Mouse (Mus musculus): ENCODE measurements around the gene Celf2. TPM values are rescaled to one million over a fixed set of nuclear protein-coding genes. Genes with fewer than 3 reads are reported as not detected.

Celf2 gene
- polyA plus RNA-seq, 1 experiment from 2014 or later: 57.8 TPM

GRCm38 (mm10) chr2:6717953-6718352, 791.4 kb downstream of the Celf2 start:
- H3K4me3 ChIP-seq: no peak overlapping the region
- H3K4me2 ChIP-seq: no peak overlapping the region
- no peak overlapping the region for H3K9ac ChIP-seq
- no peak overlapping the region for H3K27ac ChIP-seq (replicated peaks)
- ATAC-seq (ENCODE audit: extremely low read depth, insufficient number of reproducible peaks, low FRiP score, low TSS enrichment): no peak
- no peaks in the 10 kb centered on the region for H3K36me3 ChIP-seq
- H3K27me3 ChIP-seq (replicated peaks): no peaks in the 10 kb centered on the region
- WGBS: 45% methylated on average over 3 of the region's 3 CpGs
- H3K4me1 ChIP-seq: peaks cover 30% of the 10 kb centered on the region
- H3K9me3 ChIP-seq: no peaks in the 10 kb centered on the region

GRCm38 (mm10) chr2:6715562-6715961, 793.8 kb downstream of the Celf2 start:
- Histone ChIP-seq H3K4me3 (no peak overlapping the region), H3K36me3 (no peaks in the 10 kb centered on the region), H3K4me2 (no peak overlapping the region), H3K4me1 (peaks cover 9% of the 10 kb centered on the region), H3K9me3 (no peaks in the 10 kb centered on the region), H3K9ac (no peak overlapping the region), H3K27me3 (replicated peaks) (no peaks in the 10 kb centered on the region), H3K27ac (replicated peaks) (no peak overlapping the region)
- ATAC-seq (ENCODE audit: extremely low read depth, insufficient number of reproducible peaks, low FRiP score, low TSS enrichment): no peak
- 83% methylated on average over 3 of the region's 3 CpGs for WGBS

GRCm38 (mm10) chr2:6713529-6713928, 795.8 kb downstream of the Celf2 start:
- Histone ChIP-seq H3K36me3 (no peaks in the 10 kb centered on the region), H3K4me1 (peaks cover 10% of the 10 kb centered on the region; the same call in 1 of the 2 replicates), H3K27ac (replicated peaks) (no peak overlapping the region), H3K4me2 (no peak overlapping the region), H3K4me3 (no peak overlapping the region), H3K9ac (no peak overlapping the region), H3K27me3 (replicated peaks) (no peaks in the 10 kb centered on the region), H3K9me3 (no peaks in the 10 kb centered on the region)
- 83% methylated on average over 6 of the region's 6 CpGs for WGBS
- ATAC-seq (ENCODE audit: extremely low read depth, insufficient number of reproducible peaks, low FRiP score, low TSS enrichment): no peak

- no peaks in the 10 kb centered on the region for H3K9me3 ChIP-seq
- H3K4me1 ChIP-seq: peaks cover 26% of the 10 kb centered on the region
- H3K9ac ChIP-seq: no peak overlapping the region
- ATAC-seq (ENCODE audit: extremely low read depth, insufficient number of reproducible peaks, low FRiP score, low TSS enrichment): no peak
- no peaks in the 10 kb centered on the region for H3K36me3 ChIP-seq
- no peak overlapping the region for H3K4me3 ChIP-seq
- H3K4me2 ChIP-seq: no peak overlapping the region
- 70% methylated on average over 7 of the region's 7 CpGs for WGBS
- no peaks in the 10 kb centered on the region for H3K27me3 ChIP-seq (replicated peaks)
- peak overlapping the region; percentile 34 for H3K27ac ChIP-seq (replicated peaks)
These were observed 798.5 kb downstream of the Celf2 start for GRCm38 (mm10) chr2:6710687-6711430.

GRCm38 (mm10) chr2:6707959-6708519, 801.3 kb downstream of the Celf2 start:
- Histone ChIP-seq H3K9me3 (no peaks in the 10 kb centered on the region), H3K27me3 (replicated peaks) (no peaks in the 10 kb centered on the region), H3K36me3 (no peaks in the 10 kb centered on the region), H3K4me1 (peaks cover 31% of the 10 kb centered on the region), H3K9ac (no peak overlapping the region), H3K4me2 (no peak overlapping the region), H3K27ac (replicated peaks) (peak overlapping the region; percentile 29), H3K4me3 (no peak overlapping the region)
- 28% methylated on average over 5 of the region's 5 CpGs for WGBS
- no peak for ATAC-seq (ENCODE audit: extremely low read depth, insufficient number of reproducible peaks, low FRiP score, low TSS enrichment)

- Histone ChIP-seq H3K27ac (replicated peaks) (0 out of 2 replicates have a peak overlapping the region, but pooled peaks have one; percentile 20), H3K9ac (no peak overlapping the region), H3K36me3 (no peaks in the 10 kb centered on the region), H3K27me3 (replicated peaks) (no peaks in the 10 kb centered on the region), H3K4me2 (no peak overlapping the region), H3K4me1 (peaks cover 31% of the 10 kb centered on the region), H3K9me3 (no peaks in the 10 kb centered on the region), H3K4me3 (no peak overlapping the region)
- whole genome bisulfite sequencing: 27% methylated on average over 2 of the region's 2 CpGs
- no peak for ATAC-seq (ENCODE audit: extremely low read depth, insufficient number of reproducible peaks, low FRiP score, low TSS enrichment)
These were observed 802.1 kb downstream of the Celf2 start for GRCm38 (mm10) chr2:6707276-6707675.

GRCm38 (mm10) chr2:6705929-6706739, 803.2 kb downstream of the Celf2 start:
- no peak overlapping the region for H3K27ac ChIP-seq (replicated peaks)
- H3K4me1 ChIP-seq: peaks cover 31% of the 10 kb centered on the region
- 67% methylated on average over 11 of the region's 11 CpGs for WGBS

GRCm38 (mm10) chr2:6705475-6705874, 803.9 kb downstream of the Celf2 start:
- Histone ChIP-seq H3K27ac (replicated peaks) (no peak overlapping the region), H3K27me3 (replicated peaks) (no peaks in the 10 kb centered on the region), H3K4me1 (peaks cover 28% of the 10 kb centered on the region), H3K4me2 (no peak overlapping the region), H3K9me3 (no peaks in the 10 kb centered on the region), H3K9ac (no peak overlapping the region), H3K36me3 (no peaks in the 10 kb centered on the region), H3K4me3 (no peak overlapping the region)
- 68% methylated on average over 7 of the region's 7 CpGs for WGBS
- ATAC-seq (ENCODE audit: extremely low read depth, insufficient number of reproducible peaks, low FRiP score, low TSS enrichment): no peak

More at GRCm38 (mm10) chr2:6705929-6706739, 803.2 kb downstream of the Celf2 start:
- Histone ChIP-seq H3K36me3 (no peaks in the 10 kb centered on the region), H3K9ac (no peak overlapping the region), H3K9me3 (no peaks in the 10 kb centered on the region), H3K4me2 (no peak overlapping the region), H3K27me3 (replicated peaks) (no peaks in the 10 kb centered on the region), H3K4me3 (no peak overlapping the region)
- no peak for ATAC-seq (ENCODE audit: extremely low read depth, insufficient number of reproducible peaks, low FRiP score, low TSS enrichment)

- Histone ChIP-seq H3K4me2 (no peak overlapping the region), H3K36me3 (0 out of 2 replicates have a peak, but pooled peaks cover 4% of the 10 kb centered on the region), H3K9ac (no peak overlapping the region), H3K9me3 (no peaks in the 10 kb centered on the region), H3K27ac (replicated peaks) (no peak overlapping the region), H3K4me1 (peaks cover 28% of the 10 kb centered on the region), H3K4me3 (no peak overlapping the region), H3K27me3 (replicated peaks) (no peaks in the 10 kb centered on the region)
- ATAC-seq (ENCODE audit: extremely low read depth, insufficient number of reproducible peaks, low FRiP score, low TSS enrichment): no peak
- 65% methylated on average over 1 of the region's 1 CpGs for WGBS
These were observed 804.6 kb downstream of the Celf2 start for GRCm38 (mm10) chr2:6704804-6705203.

GRCm38 (mm10) chr2:6704342-6704741, 805.0 kb downstream of the Celf2 start:
- Histone ChIP-seq H3K27me3 (replicated peaks) (no peaks in the 10 kb centered on the region), H3K9me3 (no peaks in the 10 kb centered on the region), H3K36me3 (0 out of 2 replicates have a peak, but pooled peaks cover 4% of the 10 kb centered on the region), H3K4me1 (peaks cover 28% of the 10 kb centered on the region), H3K4me3 (no peak overlapping the region), H3K9ac (no peak overlapping the region), H3K27ac (replicated peaks) (no peak overlapping the region), H3K4me2 (no peak overlapping the region)
- 65% methylated on average over 7 of the region's 7 CpGs for WGBS
- no peak for ATAC-seq (ENCODE audit: extremely low read depth, insufficient number of reproducible peaks, low FRiP score, low TSS enrichment)

- no peak overlapping the region for H3K4me3 ChIP-seq
- H3K36me3 ChIP-seq: 0 out of 2 replicates have a peak, but pooled peaks cover 4% of the 10 kb centered on the region
- no peak overlapping the region for H3K9ac ChIP-seq
- no peaks in the 10 kb centered on the region for H3K27me3 ChIP-seq (replicated peaks)
- ATAC-seq (ENCODE audit: extremely low read depth, insufficient number of reproducible peaks, low FRiP score, low TSS enrichment): no peak
- no peak overlapping the region for H3K27ac ChIP-seq (replicated peaks)
- H3K9me3 ChIP-seq: no peaks in the 10 kb centered on the region
- H3K4me2 ChIP-seq: no peak overlapping the region
- peaks cover 35% of the 10 kb centered on the region for H3K4me1 ChIP-seq
- WGBS: 83% methylated on average over 1 of the region's 1 CpGs
These were observed 813.0 kb downstream of the Celf2 start for GRCm38 (mm10) chr2:6696326-6696725.
